Mouse (Mus musculus) Patski (cell line): Measurements from ENCODE around the gene Arnt. TPM values are rescaled to one million over a fixed set of nuclear protein-coding genes. Genes with fewer than 3 reads are reported as not detected.

Experiments used
- ATAC-seq: fragments of 100-300 bp; one replicate; pipeline ENCODE4 v1.8.0; 2021
- CTCF ChIA-PET: fragments of 350-600 bp; sonication (Branson Sonifier 250); formaldehyde crosslinking; loops from one replicate; lab custom pipeline; 2022; ENCODE audit warnings: inconsistent platforms; lab: Charles Lee
- POLR2A ChIA-PET: fragments of 350-600 bp; sonication (Branson Sonifier 250); formaldehyde crosslinking; loops from one replicate; lab custom pipeline; 2022; ENCODE audit warnings: antibody characterized with exemption, inconsistent platforms; lab: Charles Lee
- DNase-seq: peaks from one replicate; pipeline ENCODE4 v3.0.0-alpha.2; 2011; ENCODE audit warnings: low read depth, low spot score
- H3K27me3 ChIP-seq: fragments of 371-371 bp; one replicate; pipeline ENCODE4 v1.5.1; 2021
- CTCF ChIP-seq: fragments of 100-300 bp; IDR thresholded peaks from one replicate; pipeline ENCODE4 v1.5.1; 2021
- in situ Hi-C: fragments of 300-500 bp; cut with MboI; formaldehyde crosslinking; loops from 3 replicates; pipeline ENCODE4 v1.11.1; 2018; ENCODE audit warnings: low pct_unique_long_range_greater_than_20kb, mixed read lengths
- polyA plus RNA-seq: library from polyadenylated mRNA; unstranded; gene quantifications from one replicate; pipeline ENCODE4 v1.2.3, GENCODE M21; 2021

Arnt gene
- polyA plus RNA-seq, 1 experiment from 2014 or later = 54.8 TPM

- in situ Hi-C loops = no loop called here
- POLR2A ChIA-PET = interaction anchor here (1.4 kb wide), 1 partner anchor 13 kb away, joined by 4 read pairs; no protein-coding TSS in a partner anchor
- CTCF ChIA-PET = interaction anchor here (1.1 to 2.1 kb wide), 3 partner anchors 13 to 18 kb away, joined by 3 to 5 read pairs (median 4); no protein-coding TSS in a partner anchor
- DNase-seq = no peak
- H3K27me3 ChIP-seq = no peaks in the 10 kb centered on the region
- no peak for ATAC-seq
- no peak for TF ChIP-seq CTCF
Measured at GRCm38 (mm10) chr3:95499496-95500140, 65.4 kb downstream of the Arnt start.

GRCm38 (mm10) chr3:95502312-95502711 is 68.1 kb downstream of the Arnt start:
- H3K27me3 ChIP-seq = no peaks in the 10 kb centered on the region
- ChIA-PET POLR2A (no interaction called here), CTCF (interaction anchor here (1.3 to 2.3 kb wide), 2 partner anchors 9 to 15 kb away, joined by 4 to 6 read pairs; no protein-coding TSS in a partner anchor)
- DNase-seq (no peak), ATAC-seq (no peak)
- TF ChIP-seq CTCF = no peak
- in situ Hi-C loops = no loop called here

- no peak for TF ChIP-seq CTCF
- POLR2A ChIA-PET = no interaction called here
- CTCF ChIA-PET = interaction anchor here (0.8 to 1.1 kb wide), 2 partner anchors 12 to 42 kb away, joined by 3 read pairs; no protein-coding TSS in a partner anchor
- in situ Hi-C loops = no loop called here
- H3K27me3 ChIP-seq = no peaks in the 10 kb centered on the region
- DNase-seq = no peak
- no peak for ATAC-seq
Measured at GRCm38 (mm10) chr3:95509348-95509747, 75.2 kb downstream of the Arnt start.

- no peak for DNase-seq
- POLR2A ChIA-PET = no interaction called here
- ATAC-seq = no peak
- H3K27me3 ChIP-seq = no peaks in the 10 kb centered on the region
- no peak for TF ChIP-seq CTCF
- in situ Hi-C loops = loop anchor here (5.0 to 10.0 kb wide), 2 partner anchors 323 to 1076 kb away; no protein-coding TSS in a partner anchor
- CTCF ChIA-PET = no interaction called here
Measured at GRCm38 (mm10) chr3:95511611-95512180, 77.5 kb downstream of the Arnt start.

GRCm38 (mm10) chr3:95516614-95517041 is 82.4 kb downstream of the Arnt start:
- ATAC-seq (no peak), DNase-seq (no peak)
- POLR2A ChIA-PET = interaction anchor here (1.4 kb wide), 1 partner anchor 249 kb away, joined by 3 read pairs; no protein-coding TSS in a partner anchor
- CTCF ChIA-PET = interaction anchor here (0.7 to 1.7 kb wide), 9 partner anchors 16 to 134 kb away, joined by 3 to 5 read pairs (median 3); no protein-coding TSS in a partner anchor
- no peak for TF ChIP-seq CTCF
- no peaks in the 10 kb centered on the region for H3K27me3 ChIP-seq
- in situ Hi-C loops = loop anchor here (5.0 to 10.0 kb wide), 2 partner anchors 256 to 318 kb away; no protein-coding TSS in a partner anchor

- no peaks in the 10 kb centered on the region for H3K27me3 ChIP-seq
- CTCF ChIA-PET = interaction anchor here (0.7 to 2.1 kb wide), 21 partner anchors 10 to 258 kb away, joined by 3 to 9 read pairs (median 4); partner anchors contain the start of genes Ctsk, Ctss, Ensa and Golph3l
- in situ Hi-C loops = loop anchor here (5.0 to 10.0 kb wide), 2 partner anchors 255 to 317 kb away; no protein-coding TSS in a partner anchor
- ATAC-seq (no peak), DNase-seq (peak; percentile 39)
- TF ChIP-seq CTCF = peak; percentile 96
- POLR2A ChIA-PET = no interaction called here
Measured at GRCm38 (mm10) chr3:95517493-95517898, 83.3 kb downstream of the Arnt start.

- no peak for DNase-seq
- H3K27me3 ChIP-seq = no peaks in the 10 kb centered on the region
- ChIA-PET POLR2A (no interaction called here), CTCF (interaction anchor here (1.0 to 2.1 kb wide), 6 partner anchors 14 to 254 kb away, joined by 3 to 8 read pairs (median 4); no protein-coding TSS in a partner anchor)
- ATAC-seq = no peak
- TF ChIP-seq CTCF = no peak
- in situ Hi-C loops = loop anchor here (5.0 to 10.0 kb wide), 2 partner anchors 253 to 316 kb away; no protein-coding TSS in a partner anchor
Measured at GRCm38 (mm10) chr3:95518891-95519290, 84.7 kb downstream of the Arnt start.

- no peak for ATAC-seq
- TF ChIP-seq CTCF = no peak
- DNase-seq = no peak
- in situ Hi-C loops = loop anchor here (5.0 to 10.0 kb wide), 2 partner anchors 253 to 315 kb away; no protein-coding TSS in a partner anchor
- ChIA-PET POLR2A (interaction anchor here (1.2 kb wide), 1 partner anchor 12 kb away, joined by 3 read pairs; no protein-coding TSS in a partner anchor), CTCF (interaction anchor here (1.0 to 2.1 kb wide), 6 partner anchors 14 to 254 kb away, joined by 3 to 8 read pairs (median 3); no protein-coding TSS in a partner anchor)
- no peaks in the 10 kb centered on the region for H3K27me3 ChIP-seq
Measured at GRCm38 (mm10) chr3:95519315-95519714, 85.1 kb downstream of the Arnt start.

- in situ Hi-C loops = no loop called here
- ChIA-PET POLR2A (interaction anchor here (1.2 kb wide), 1 partner anchor 12 kb away, joined by 3 read pairs; no protein-coding TSS in a partner anchor), CTCF (interaction anchor here (1.2 to 1.9 kb wide), 2 partner anchors 13 to 23 kb away, joined by 3 read pairs; no protein-coding TSS in a partner anchor)
- ATAC-seq (no peak), DNase-seq (no peak)
- H3K27me3 ChIP-seq = no peaks in the 10 kb centered on the region
- TF ChIP-seq CTCF = no peak
Measured at GRCm38 (mm10) chr3:95520100-95520499, 85.9 kb downstream of the Arnt start.

GRCm38 (mm10) chr3:95521168-95521567 is 87.0 kb downstream of the Arnt start:
- no peaks in the 10 kb centered on the region for H3K27me3 ChIP-seq
- ATAC-seq (no peak), DNase-seq (no peak)
- CTCF ChIA-PET = interaction anchor here (1.9 kb wide), 1 partner anchor 22 kb away, joined by 3 read pairs; no protein-coding TSS in a partner anchor
- in situ Hi-C loops = no loop called here
- TF ChIP-seq CTCF = no peak
- POLR2A ChIA-PET = interaction anchor here (0.9 kb wide), 1 partner anchor 31 kb away, joined by 3 read pairs; no protein-coding TSS in a partner anchor
